Mouse (Mus musculus): ENCODE results near the gene Atp6v0d1. TPM values are rescaled to one million over a fixed set of nuclear protein-coding genes. Genes with fewer than 3 reads are reported as not detected.

The Atp6v0d1 gene
- polyA plus RNA-seq, 1 experiment from 2014 or later: 78.2 TPM

- Histone ChIP-seq H3K36me3 (peaks cover 6% of the 10 kb centered on the region), H3K9me3 (no peaks in the 10 kb centered on the region), H3K4me3 (replicated peaks) (no peak overlapping the region), H3K9ac (no peak overlapping the region), H3K4me1 (replicated peaks) (peaks cover 12% of the 10 kb centered on the region), H3K27ac (no peak overlapping the region), H3K27me3 (replicated peaks) (no peaks in the 10 kb centered on the region), H3K4me2 (replicated peaks) (no peak overlapping the region)
- no peak for ATAC-seq
- WGBS: 74% methylated on average over 2 of the region's 2 CpGs
Measured at GRCm38 (mm10) chr8:105531774-105532173, 34.1 kb downstream of the Atp6v0d1 start.

DNA sequence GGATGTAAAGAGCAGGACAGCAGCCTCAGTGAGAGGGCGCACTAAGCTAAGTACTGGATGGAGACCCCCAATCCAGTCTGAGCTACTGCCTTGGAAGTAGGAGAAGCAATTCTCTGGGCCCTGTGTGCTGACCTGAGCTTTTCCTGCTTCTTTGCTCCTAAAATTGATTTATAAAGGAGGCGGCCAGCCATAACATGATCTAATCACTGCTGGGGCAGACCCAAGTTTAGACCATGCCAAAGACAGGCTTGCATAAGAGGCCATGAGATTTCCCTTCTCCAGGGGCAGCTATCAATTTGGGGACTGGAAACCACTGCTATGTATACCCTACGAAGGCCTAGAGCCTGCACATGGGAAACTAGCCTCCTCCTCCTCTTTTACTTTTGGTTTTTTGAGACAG lies 36.6 kb downstream of the Atp6v0d1 start:
- H3K4me2 ChIP-seq (replicated peaks): no peak overlapping the region
- H3K27me3 ChIP-seq (replicated peaks): no peaks in the 10 kb centered on the region
- H3K4me1 ChIP-seq (replicated peaks): peaks cover 11% of the 10 kb centered on the region
- H3K36me3 ChIP-seq: peaks cover 4% of the 10 kb centered on the region; the same call in 1 of the 2 replicates
- no peak overlapping the region for H3K4me3 ChIP-seq (replicated peaks)
- 86% methylated on average over 3 of the region's 3 CpGs for WGBS
- no peak overlapping the region for H3K27ac ChIP-seq
- H3K9me3 ChIP-seq: no peaks in the 10 kb centered on the region
- ATAC-seq: no peak
- H3K9ac ChIP-seq: no peak overlapping the region

- no peak overlapping the region for H3K4me3 ChIP-seq (replicated peaks)
- H3K4me2 ChIP-seq (replicated peaks): no peak overlapping the region
- no peak overlapping the region for H3K9ac ChIP-seq
- no peak for ATAC-seq
- H3K27me3 ChIP-seq (replicated peaks): no peaks in the 10 kb centered on the region
- no peak overlapping the region for H3K27ac ChIP-seq
- H3K36me3 ChIP-seq: peaks cover 4% of the 10 kb centered on the region; the same call in 1 of the 2 replicates
- no peaks in the 10 kb centered on the region for H3K9me3 ChIP-seq
- WGBS: 94% methylated on average over 1 of the region's 1 CpGs
- peaks cover 1% of the 10 kb centered on the region; the same call in 1 of the 2 replicates for H3K4me1 ChIP-seq (replicated peaks)
Measured at GRCm38 (mm10) chr8:105528206-105528605, 37.6 kb downstream of the Atp6v0d1 start.

DNA sequence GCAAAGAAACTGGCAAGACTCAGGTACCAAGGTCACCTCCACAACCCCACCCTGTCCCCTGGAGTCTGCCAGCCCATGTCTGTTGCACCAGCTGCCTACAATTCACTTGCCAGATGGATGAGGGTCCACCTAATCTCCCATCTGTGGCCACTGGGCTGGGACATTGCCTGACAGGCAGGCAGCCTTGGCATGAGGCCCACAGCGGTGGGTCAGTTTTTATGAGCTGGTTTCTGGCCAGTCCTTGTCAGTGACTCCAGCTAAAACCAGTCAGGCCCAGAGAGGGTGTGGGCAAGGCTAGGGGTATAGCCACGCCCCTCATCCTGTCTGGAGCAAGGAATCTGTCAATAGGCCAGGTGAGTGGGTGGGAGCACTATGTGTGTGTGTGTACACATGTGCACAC lies 38.7 kb downstream of the Atp6v0d1 start:
- no peak overlapping the region for H3K27ac ChIP-seq
- no peaks in the 10 kb centered on the region for H3K27me3 ChIP-seq (replicated peaks)
- no peaks in the 10 kb centered on the region for H3K4me1 ChIP-seq (replicated peaks)
- no peaks in the 10 kb centered on the region for H3K9me3 ChIP-seq
- H3K9ac ChIP-seq: no peak overlapping the region
- ATAC-seq: peak; percentile 39; the same call in 1 of the 2 replicates
- no peak overlapping the region for H3K4me2 ChIP-seq (replicated peaks)
- no peak overlapping the region for H3K4me3 ChIP-seq (replicated peaks)
- WGBS: 80% methylated on average over 2 of the region's 2 CpGs
- H3K36me3 ChIP-seq: peaks cover 4% of the 10 kb centered on the region; the same call in 1 of the 2 replicates

- H3K36me3 ChIP-seq: peaks cover 4% of the 10 kb centered on the region; the same call in 1 of the 2 replicates
- ATAC-seq: no peak
- 44% methylated on average over 9 of the region's 9 CpGs for WGBS
- H3K4me1 ChIP-seq (replicated peaks): peaks cover 22% of the 10 kb centered on the region
- no peak overlapping the region for H3K4me3 ChIP-seq (replicated peaks)
- no peak overlapping the region for H3K9ac ChIP-seq
- no peak overlapping the region for H3K27ac ChIP-seq
- H3K9me3 ChIP-seq: no peaks in the 10 kb centered on the region
- no peak overlapping the region for H3K4me2 ChIP-seq (replicated peaks)
- H3K27me3 ChIP-seq (replicated peaks): peaks cover 4% of the 10 kb centered on the region; the same call in 1 of the 2 replicates
Measured at GRCm38 (mm10) chr8:105522890-105523289, 43.0 kb downstream of the Atp6v0d1 start.

- H3K4me3 ChIP-seq (replicated peaks): no peak overlapping the region
- H3K4me1 ChIP-seq (replicated peaks): peaks cover 28% of the 10 kb centered on the region
- no peak overlapping the region for H3K9ac ChIP-seq
- H3K27me3 ChIP-seq (replicated peaks): peaks cover 7% of the 10 kb centered on the region; the same call in 1 of the 2 replicates
- H3K27ac ChIP-seq: no peak overlapping the region
- H3K9me3 ChIP-seq: no peaks in the 10 kb centered on the region
- peaks cover 4% of the 10 kb centered on the region; the same call in 1 of the 2 replicates for H3K36me3 ChIP-seq
- H3K4me2 ChIP-seq (replicated peaks): no peak overlapping the region
- ATAC-seq: no peak
- 69% methylated on average over 21 of the region's 21 CpGs for WGBS
Measured at GRCm38 (mm10) chr8:105521995-105522769, 43.7 kb downstream of the Atp6v0d1 start.

GRCm38 (mm10) chr8:105521061-105521460 lies 44.8 kb downstream of the Atp6v0d1 start:
- H3K9me3 ChIP-seq: no peaks in the 10 kb centered on the region
- H3K4me3 ChIP-seq (replicated peaks): no peak overlapping the region
- no peak overlapping the region for H3K9ac ChIP-seq
- H3K36me3 ChIP-seq: peaks cover 4% of the 10 kb centered on the region; the same call in 1 of the 2 replicates
- H3K4me2 ChIP-seq (replicated peaks): no peak overlapping the region
- peaks cover 11% of the 10 kb centered on the region; the same call in 1 of the 2 replicates for H3K27me3 ChIP-seq (replicated peaks)
- WGBS: 15% methylated on average over 3 of the region's 3 CpGs
- ATAC-seq: no peak
- no peak overlapping the region for H3K27ac ChIP-seq
- peaks cover 33% of the 10 kb centered on the region for H3K4me1 ChIP-seq (replicated peaks)

DNA sequence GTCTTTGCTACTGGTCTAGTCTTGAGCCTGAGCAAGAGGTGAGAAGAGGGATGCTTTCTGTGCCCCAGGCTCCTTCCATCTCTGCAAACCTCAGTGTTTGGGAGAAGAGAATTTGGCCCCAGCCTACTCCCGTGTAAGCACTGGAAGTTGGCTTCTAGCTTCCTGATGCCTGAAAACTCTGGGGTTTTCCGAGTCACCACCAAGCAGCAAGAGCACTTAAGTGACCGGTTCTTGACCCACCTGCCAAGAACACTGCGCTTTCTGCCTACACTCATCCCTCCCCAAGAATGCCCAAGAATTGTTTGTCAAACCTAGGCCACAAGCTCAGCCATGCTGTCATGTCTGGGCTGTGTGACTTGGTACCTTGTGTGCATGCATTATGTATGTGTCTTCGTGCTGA lies 45.3 kb downstream of the Atp6v0d1 start:
- H3K9me3 ChIP-seq: no peaks in the 10 kb centered on the region
- ATAC-seq: no peak
- H3K4me3 ChIP-seq (replicated peaks): no peak overlapping the region
- peaks cover 11% of the 10 kb centered on the region; the same call in 1 of the 2 replicates for H3K27me3 ChIP-seq (replicated peaks)
- no peak overlapping the region for H3K27ac ChIP-seq
- no peak overlapping the region for H3K9ac ChIP-seq
- peaks cover 4% of the 10 kb centered on the region; the same call in 1 of the 2 replicates for H3K36me3 ChIP-seq
- H3K4me1 ChIP-seq (replicated peaks): peaks cover 34% of the 10 kb centered on the region
- H3K4me2 ChIP-seq (replicated peaks): no peak overlapping the region
- 43% methylated on average over 5 of the region's 5 CpGs for WGBS

- Histone ChIP-seq H3K36me3 (no peaks in the 10 kb centered on the region), H3K27ac (no peak overlapping the region), H3K4me2 (replicated peaks) (peak overlapping the region; percentile 100), H3K4me1 (replicated peaks) (peaks cover 34% of the 10 kb centered on the region), H3K27me3 (replicated peaks) (peaks cover 11% of the 10 kb centered on the region; the same call in 1 of the 2 replicates), H3K9me3 (no peaks in the 10 kb centered on the region), H3K9ac (peak overlapping the region; percentile 54; the same call in 1 of the 2 replicates), H3K4me3 (replicated peaks) (peak overlapping the region; percentile 62)
- WGBS: 12% methylated on average over 2 of the region's 2 CpGs
- ATAC-seq: no peak
Measured at GRCm38 (mm10) chr8:105519591-105519990, 46.3 kb downstream of the Atp6v0d1 start.

- H3K36me3 ChIP-seq: no peaks in the 10 kb centered on the region
- no peak within 1 kb of the TSS for H3K27ac ChIP-seq
- peak within 1 kb of the TSS; percentile 54 for H3K9ac ChIP-seq
- peak within 1 kb of the TSS; percentile 62 for H3K4me3 ChIP-seq (replicated peaks)
- WGBS: under 1% methylated on average over 58 of the region's 68 CpGs
- peaks cover 11% of the 10 kb centered on the region; the same call in 1 of the 2 replicates for H3K27me3 ChIP-seq (replicated peaks)
- ATAC-seq: peak; percentile 77
- no peaks in the 10 kb centered on the region for H3K9me3 ChIP-seq
- peaks cover 34% of the 10 kb centered on the region for H3K4me1 ChIP-seq (replicated peaks)
- peak within 1 kb of the TSS; percentile 100 for H3K4me2 ChIP-seq (replicated peaks)
Measured at GRCm38 (mm10) chr8:105518436-105519313, 47.2 kb downstream of the Atp6v0d1 start, which contains the start of gene Hsd11b2. Gene Hsd11b2 (plus strand): TSS chr8:105518755.

GRCm38 (mm10) chr8:105517346-105517745 lies 48.5 kb downstream of the Atp6v0d1 start:
- peaks cover 11% of the 10 kb centered on the region; the same call in 1 of the 2 replicates for H3K27me3 ChIP-seq (replicated peaks)
- peaks cover 34% of the 10 kb centered on the region for H3K4me1 ChIP-seq (replicated peaks)
- ATAC-seq: no peak
- no peak overlapping the region for H3K9ac ChIP-seq
- no peak overlapping the region for H3K4me3 ChIP-seq (replicated peaks)
- H3K27ac ChIP-seq: no peak overlapping the region
- H3K36me3 ChIP-seq: no peaks in the 10 kb centered on the region
- H3K4me2 ChIP-seq (replicated peaks): no peak overlapping the region; the same call in 1 of the 2 replicates
- no peaks in the 10 kb centered on the region for H3K9me3 ChIP-seq
- 38% methylated on average over 8 of the region's 8 CpGs for WGBS
